Mouse (Mus musculus) olfactory bulb, adult 2 months (tissue): ENCODE results near the gene Neu3. TPM values are rescaled to one million over a fixed set of nuclear protein-coding genes. Genes with fewer than 3 reads are reported as not detected.
A peak's percentile ranks its signal among the peaks of the same experiment; 100 is the strongest.

Source experiments
- H3K27ac ChIP-seq: fragments of 200-500 bp; 2 replicates; pipeline ENCODE4 v1.5.1; 2012; ENCODE audit warnings: low read depth, low read length; ENCODE audit not compliant: insufficient read depth
- H3K4me1 ChIP-seq: fragments of 200-500 bp; 2 replicates; pipeline ENCODE4 v1.6.1; 2012; ENCODE audit warnings: low read length; ENCODE audit not compliant: control insufficient read depth, insufficient read depth
- H3K4me3 ChIP-seq: fragments of 200-500 bp; 2 replicates; pipeline ENCODE4 v1.5.1; 2012; ENCODE audit warnings: mild to moderate bottlenecking, low read depth, low read length, moderate library complexity; ENCODE audit not compliant: insufficient read depth
- CTCF ChIP-seq: fragments of 200-500 bp; IDR thresholded peaks from 2 replicates; pipeline ENCODE4 v1.5.1; 2012; ENCODE audit warnings: low read depth, mild to moderate bottlenecking, low read length, moderate library complexity; ENCODE audit not compliant: insufficient read depth
- POLR2A ChIP-seq: fragments of 200-500 bp; IDR thresholded peaks from 2 replicates; pipeline ENCODE4 v1.6.1; 2012; ENCODE audit warnings: mild to moderate bottlenecking, low read depth, low read length, moderate library complexity; ENCODE audit not compliant: insufficient read depth
- WGBS: fragments of 180-500 bp; shearing (Covaris S2); methylation state at CpG from one replicate; pipeline ENCODE4 v1.1.7; 2018; 5-methylcytosine and 5-hydroxymethylcytosine counted together
- polyA plus RNA-seq: library from polyadenylated mRNA; stranded (reverse); fragments of >200 nt; gene quantifications from 2 replicates; pipeline ENCODE4 v1.2.4, GENCODE M21; 2012; ENCODE audit warnings: low replicate concordance; ENCODE audit not compliant: missing spikeins, insufficient read depth, insufficient read length

Neu3 gene
- polyA plus RNA-seq, result not detected in 2 replicates

GRCm38 (mm10) chr7:99828083-99828570, at the start of gene Neu3:
Gene Neu3, minus strand, starts transcription at chr7:99828417.
- TF ChIP-seq CTCF (no peak), POLR2A (peak; percentile 27; the same call in 1 of the 2 replicates)
- Histone ChIP-seq H3K4me1 (peaks cover 5% of the 10 kb centered on the region; the same call in 1 of the 2 replicates), H3K4me3 (peak within 1 kb of the TSS; percentile 59), H3K27ac (peak within 1 kb of the TSS; percentile 40; the same call in 1 of the 2 replicates)
- WGBS, result under 1% methylated on average over 26 of the region's 26 CpGs

GRCm38 (mm10) chr7:99876345-99876744, 48.1 kb upstream of the Neu3 start:
- Histone ChIP-seq H3K27ac (no peak overlapping the region), H3K4me3 (no peak overlapping the region), H3K4me1 (no peaks in the 10 kb centered on the region)
- WGBS, result 3% methylated on average over 3 of the region's 3 CpGs
- TF ChIP-seq CTCF (peak; percentile 65), POLR2A (no peak)

GRCm38 (mm10) chr7:99875891-99876290, 47.7 kb upstream of the Neu3 start:
- TF ChIP-seq POLR2A, result no peak
- no peak for TF ChIP-seq CTCF
- Histone ChIP-seq H3K4me3 (no peak overlapping the region), H3K4me1 (no peaks in the 10 kb centered on the region), H3K27ac (no peak overlapping the region)
- WGBS, result 59% methylated on average over 5 of the region's 5 CpGs

- no peak overlapping the region for H3K4me3 ChIP-seq
- 51% methylated on average over 6 of the region's 6 CpGs for WGBS
- no peaks in the 10 kb centered on the region for H3K4me1 ChIP-seq
- no peak overlapping the region for H3K27ac ChIP-seq
- TF ChIP-seq POLR2A (no peak), CTCF (no peak)
Observed at GRCm38 (mm10) chr7:99873965-99874364, 45.7 kb upstream of the Neu3 start.

- no peak overlapping the region for H3K4me3 ChIP-seq
- no peak overlapping the region for H3K27ac ChIP-seq
- peaks cover 4% of the 10 kb centered on the region for H3K4me1 ChIP-seq
- TF ChIP-seq CTCF (no peak), POLR2A (no peak)
- WGBS, result 72% methylated on average over 4 of the region's 4 CpGs
Observed at GRCm38 (mm10) chr7:99869296-99869695, 41.1 kb upstream of the Neu3 start.

GRCm38 (mm10) chr7:99865219-99865618, 37.0 kb upstream of the Neu3 start:
- no peak overlapping the region; the same call in 1 of the 2 replicates for H3K27ac ChIP-seq
- H3K4me1 ChIP-seq, result peaks cover 14% of the 10 kb centered on the region
- WGBS, result 46% methylated on average over 3 of the region's 3 CpGs
- no peak overlapping the region for H3K4me3 ChIP-seq
- TF ChIP-seq CTCF (no peak), POLR2A (no peak)

GRCm38 (mm10) chr7:99864241-99865028, 36.2 kb upstream of the Neu3 start:
- Histone ChIP-seq H3K27ac (peak overlapping the region; percentile 49), H3K4me1 (peaks cover 14% of the 10 kb centered on the region), H3K4me3 (no peak overlapping the region)
- TF ChIP-seq POLR2A (no peak), CTCF (no peak)
- WGBS, result 29% methylated on average over 11 of the region's 11 CpGs

GRCm38 (mm10) chr7:99863362-99863761, 35.1 kb upstream of the Neu3 start, which contains the start of gene Spcs2:
Gene Spcs2, minus strand, starts transcription at chr7:99863462.
- peak within 1 kb of the TSS; percentile 49 for H3K27ac ChIP-seq
- TF ChIP-seq POLR2A (no peak), CTCF (no peak)
- 57% methylated on average over 7 of the region's 7 CpGs for WGBS
- no peak within 1 kb of the TSS for H3K4me3 ChIP-seq
- H3K4me1 ChIP-seq, result peaks cover 14% of the 10 kb centered on the region
